Mouse (Mus musculus) embryo, embryonic 10.5 days (tissue): ENCODE results near the gene Gm7247.
"Not testable (repeated sequence)": the region's sequence is repeated elsewhere in the genome, so short reads cannot be mapped to it uniquely, and the experiment has no call there.

ENCODE experiments used
- DNase-seq: peaks from one replicate; pipeline ENCODE4 v3.0.0-alpha.2; 2015; ENCODE audit warnings: low spot score

Gm7247 gene

DNA sequence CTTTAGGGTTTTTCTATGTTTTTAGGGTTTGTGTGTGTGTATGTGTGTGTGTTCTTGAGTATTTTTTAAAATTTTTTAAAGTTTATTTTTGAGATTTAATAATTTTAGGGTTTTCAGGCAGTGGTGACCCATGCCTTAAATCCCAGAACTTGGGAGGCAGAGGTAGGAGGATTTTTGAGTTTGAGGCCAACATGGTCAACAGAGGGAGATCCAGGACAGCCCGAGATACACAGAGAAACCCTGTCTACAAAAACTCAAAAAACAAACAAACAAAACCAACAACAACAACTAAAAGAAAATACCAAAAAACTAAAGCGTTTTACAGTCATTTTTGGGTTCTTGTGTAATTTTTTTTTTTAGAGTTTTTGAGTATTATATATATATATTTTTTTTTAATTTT, 134.2 kb downstream of the Gm7247 start:
- DNase-seq, result no peak

DNA sequence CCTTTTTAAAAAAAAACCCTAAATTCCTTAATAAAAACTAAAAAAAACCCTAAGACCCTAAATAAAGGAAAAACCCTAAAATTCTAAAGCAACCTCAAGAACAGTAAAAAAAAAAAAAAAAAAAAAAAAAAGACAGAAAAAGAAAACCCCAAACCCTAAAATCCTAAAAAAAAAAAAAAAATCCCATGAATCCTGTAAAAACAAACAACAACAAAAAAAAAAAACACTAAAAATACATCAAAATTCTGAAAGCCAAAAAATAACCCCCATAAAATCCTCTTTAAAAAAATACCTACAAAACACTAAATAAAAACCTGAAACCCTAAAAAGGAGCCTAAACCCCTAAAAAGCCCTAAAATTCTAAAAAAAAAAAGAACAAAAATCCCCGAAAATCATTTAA, 135.4 kb downstream of the Gm7247 start:
- no peak for DNase-seq

DNA sequence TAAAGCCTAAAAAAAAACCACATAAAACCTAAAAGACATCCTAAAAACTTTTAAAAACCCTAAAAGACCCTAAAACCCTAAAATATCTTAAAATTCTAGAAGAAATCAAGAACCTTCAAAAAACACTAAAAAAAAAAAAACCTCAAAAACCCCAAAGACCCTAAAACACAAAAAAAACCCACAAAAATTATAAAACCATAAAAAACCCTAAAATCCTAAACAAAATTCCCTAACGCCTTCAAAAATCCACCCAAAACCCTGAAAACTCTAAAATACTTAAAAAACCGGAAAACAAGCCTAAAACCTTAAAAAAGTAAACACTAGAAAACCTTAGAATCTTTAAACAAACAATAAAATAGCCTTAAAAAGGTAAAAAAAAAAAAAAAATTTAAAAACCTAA, 136.4 kb downstream of the Gm7247 start:
- no peak for DNase-seq

DNA sequence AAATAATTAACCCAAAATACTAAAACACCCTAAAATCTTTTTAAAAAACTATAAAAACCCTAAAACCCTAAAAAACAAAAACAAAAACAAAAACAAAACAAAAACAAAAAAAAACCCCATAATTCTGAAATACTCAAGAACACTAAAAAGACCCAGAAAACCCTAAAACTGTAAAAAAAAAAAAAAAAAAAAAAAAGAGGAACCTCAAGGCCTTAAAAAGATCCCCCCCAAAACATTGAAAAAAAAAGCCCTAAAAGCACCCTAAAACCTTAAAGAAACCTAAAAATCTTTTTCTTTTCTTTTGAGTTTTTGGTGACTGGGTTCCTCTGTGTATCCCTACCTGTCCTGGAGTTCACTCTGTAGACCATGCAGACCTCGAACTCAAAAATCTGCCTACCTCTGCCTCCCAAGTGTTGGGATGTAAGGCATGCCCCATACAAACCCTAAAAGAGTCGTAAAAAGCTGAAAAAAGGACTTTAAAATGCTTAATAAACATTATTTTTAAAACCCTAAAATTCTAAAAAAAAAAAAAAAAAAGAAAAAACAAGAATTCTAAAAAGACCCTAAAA, 138.2 kb downstream of the Gm7247 start:
- DNase-seq, result no peak

DNA sequence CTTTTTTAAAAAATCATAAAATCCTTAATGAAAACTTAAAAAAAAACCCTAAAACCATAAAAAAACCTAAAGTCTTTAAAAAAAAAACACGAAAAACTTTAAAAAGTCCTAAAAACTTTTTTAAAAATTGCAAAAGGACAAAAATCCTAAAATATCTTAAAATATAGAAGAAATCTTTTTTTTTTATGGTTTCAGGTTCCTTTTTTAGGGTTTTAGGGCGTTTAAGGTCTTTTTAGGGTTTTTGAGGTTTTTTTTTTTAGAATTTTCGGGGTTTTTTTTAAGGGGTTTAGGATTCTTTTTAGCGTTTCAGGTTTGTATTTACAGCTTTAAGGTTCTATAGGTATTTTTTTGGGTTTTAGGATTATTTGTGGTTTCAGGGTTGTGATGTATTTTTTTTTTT, 138.9 kb downstream of the Gm7247 start:
- DNase-seq, result no peak

DNA sequence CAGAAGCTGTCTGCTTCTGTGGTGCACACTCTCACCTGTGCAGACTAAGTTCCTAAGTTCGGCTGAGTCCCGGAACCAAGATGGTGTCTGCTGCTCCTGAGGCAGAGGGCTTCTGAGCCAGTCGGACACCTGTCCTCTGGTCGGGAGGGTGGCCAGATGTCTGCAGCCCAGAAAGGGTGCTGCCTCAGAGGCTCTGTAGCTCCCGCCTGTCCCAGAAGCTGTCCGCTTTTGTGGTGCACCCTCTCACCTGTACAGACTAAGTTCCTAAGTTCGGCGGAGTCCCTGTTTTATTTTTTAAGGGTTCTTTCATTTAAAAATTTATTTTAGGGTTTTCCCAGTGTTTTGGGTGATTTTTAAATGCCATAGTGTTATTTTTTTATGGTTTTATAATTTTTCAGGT, 145.9 kb downstream of the Gm7247 start:
- DNase-seq, result no peak

DNA sequence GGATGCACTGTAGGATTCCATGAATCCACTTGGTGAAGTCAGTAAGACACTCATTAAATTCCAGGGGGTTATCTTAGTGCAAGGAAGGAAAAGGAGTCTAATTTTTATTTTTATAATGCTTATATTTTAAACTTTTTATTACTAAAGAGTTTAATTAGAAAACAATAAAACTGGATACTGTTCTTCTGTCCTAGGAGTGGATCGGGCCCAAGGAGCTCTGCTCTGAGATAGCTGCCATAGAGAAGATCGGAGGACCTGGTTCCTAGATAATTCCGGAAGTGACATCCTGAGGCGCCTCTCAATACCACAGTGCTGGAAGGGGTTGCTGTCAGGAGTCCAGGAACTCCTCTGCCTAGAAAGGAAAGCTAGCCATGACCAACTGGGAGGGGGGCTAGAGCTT, 190.9 kb downstream of the Gm7247 start, which contains the start of gene Gm5622:
Gene Gm5622 (plus strand): TSS at position 301 of the 400 bp plus-strand sequence.
- no peak for DNase-seq

DNA sequence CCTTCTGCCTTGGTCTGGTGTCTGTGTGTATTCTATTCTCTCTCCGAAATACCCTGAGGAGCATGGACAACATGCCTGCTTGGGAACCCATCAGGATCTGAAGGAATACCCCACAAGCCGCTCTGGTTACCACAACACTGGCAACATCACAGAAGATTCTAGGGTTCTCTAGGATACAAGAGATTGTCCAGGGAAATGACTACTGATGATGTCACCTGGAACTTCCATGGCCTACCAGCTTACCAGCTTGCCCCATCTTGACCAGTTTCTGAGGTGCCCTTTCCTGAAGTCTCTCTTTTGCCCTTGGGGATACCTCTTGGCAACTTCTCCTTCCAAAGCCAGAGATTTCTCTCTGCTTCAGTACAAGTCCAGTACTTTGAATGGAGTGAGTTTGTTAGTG, 212.4 kb downstream of the Gm7247 start, which contains the start of gene Gm17175:
Gene Gm17175 (minus strand): TSS at position 101 of the 400 bp plus-strand sequence.
- not testable (repeated sequence) for DNase-seq

DNA sequence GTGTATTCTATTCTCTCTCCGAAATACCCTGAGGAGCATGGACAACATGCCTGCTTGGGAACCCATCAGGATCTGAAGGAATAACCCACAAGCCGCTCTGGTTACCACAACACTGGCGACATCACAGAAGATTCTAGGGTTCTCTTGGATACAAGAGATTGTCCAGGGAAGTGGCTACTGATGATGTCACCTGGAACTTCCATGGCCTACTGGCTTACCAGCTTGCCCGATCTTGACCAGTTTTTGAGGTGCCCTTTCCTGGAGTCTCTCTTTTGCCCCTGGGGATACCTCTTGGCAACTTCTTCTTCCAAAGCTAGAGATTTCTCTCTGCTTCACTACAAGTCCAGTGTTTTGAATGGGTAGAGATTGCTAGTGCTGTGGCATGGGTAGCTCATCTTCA, 230.5 kb downstream of the Gm7247 start, which contains the start of gene Gm17174:
Gene Gm17174 (minus strand): TSS at position 101 of the 400 bp plus-strand sequence.
- not testable (repeated sequence) for DNase-seq

DNA sequence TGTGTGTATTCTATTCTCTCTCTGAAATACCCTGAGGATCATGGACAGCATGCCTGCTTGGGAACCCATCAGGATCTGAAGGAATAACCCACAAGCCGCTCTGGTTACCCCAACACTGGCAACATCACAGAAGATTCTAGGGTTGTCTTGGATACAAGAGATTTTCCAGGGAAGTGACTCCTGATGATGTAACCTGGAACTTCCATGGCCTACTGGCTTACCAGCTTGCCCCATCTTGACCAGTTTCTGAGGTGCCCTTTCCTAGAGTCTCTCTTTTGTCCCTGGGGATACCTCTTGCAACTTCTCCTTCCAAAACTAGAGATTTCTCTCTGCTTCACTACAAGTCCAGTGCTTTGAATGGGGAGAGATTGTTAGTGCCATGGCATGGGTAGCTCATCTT, 249.7 kb downstream of the Gm7247 start, which contains the start of gene Gm17078:
Gene Gm17078 (minus strand): TSS at position 101 of the 400 bp plus-strand sequence.
- no peak for DNase-seq
